Mouse (Mus musculus): ENCODE measurements around the gene Pum1. TPM values are rescaled to one million over a fixed set of nuclear protein-coding genes. Genes with fewer than 3 reads are reported as not detected.

Gene Pum1
- polyA plus RNA-seq, 1 experiment from 2014 or later = 107 TPM

DNA sequence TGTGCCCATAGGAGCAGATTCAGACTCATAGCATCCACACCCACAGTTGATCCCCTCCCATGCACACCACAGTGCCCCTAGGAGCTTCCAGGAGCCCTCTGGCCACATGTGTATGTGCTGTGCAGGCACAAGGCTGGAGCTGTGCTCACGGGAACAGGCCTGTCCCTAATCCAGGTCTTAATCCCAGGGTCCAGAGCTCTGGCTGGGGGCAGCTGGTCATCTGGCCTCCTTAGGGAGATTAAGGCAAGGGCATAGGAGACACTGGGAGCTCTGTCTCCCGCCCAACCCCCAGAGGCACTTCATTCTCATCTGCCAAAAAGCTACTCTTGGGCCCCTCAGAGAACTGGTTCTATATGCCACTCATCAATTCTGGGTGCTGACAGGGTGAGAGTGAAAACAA, 140.5 kb downstream of the Pum1 start:
- H3K36me3 ChIP-seq (ENCODE audit: control insufficient read depth, insufficient read depth, low read length) = no peaks in the 10 kb centered on the region
- H3K9me3 ChIP-seq (ENCODE audit: control insufficient read depth, low read length) = no peaks in the 10 kb centered on the region
- no peak overlapping the region for H3K4me2 ChIP-seq (ENCODE audit: low read depth)
- ATAC-seq (ENCODE audit: insufficient read depth, low FRiP score, low TSS enrichment) (no peak), DNase-seq (ENCODE audit: low spot score) (no peak)
- no peaks in the 10 kb centered on the region for H3K27me3 ChIP-seq (ENCODE audit: control insufficient read depth, insufficient read depth, low read length)
- H3K4me1 ChIP-seq (ENCODE audit: control insufficient read depth, insufficient read depth, low read length) = peaks cover 33% of the 10 kb centered on the region
- H3K9ac ChIP-seq (ENCODE audit: low read length) = peak overlapping the region; percentile 4; the same call in 1 of the 2 replicates
- H3K27ac ChIP-seq (ENCODE audit: low read depth, low read length) = 0 out of 2 replicates have a peak overlapping the region, but pooled peaks have one; percentile 27
- H3K4me3 ChIP-seq (ENCODE audit: low read depth, low read length) = no peak overlapping the region
- WGBS = 66% methylated on average over 2 of the region's 2 CpGs

- Histone ChIP-seq H3K9me3 (ENCODE audit: control insufficient read depth, low read length) (no peaks in the 10 kb centered on the region), H3K4me1 (ENCODE audit: control insufficient read depth, insufficient read depth, low read length) (peaks cover 30% of the 10 kb centered on the region), H3K4me2 (ENCODE audit: low read depth) (no peak overlapping the region), H3K36me3 (ENCODE audit: control insufficient read depth, insufficient read depth, low read length) (no peaks in the 10 kb centered on the region), H3K27me3 (ENCODE audit: control insufficient read depth, insufficient read depth, low read length) (no peaks in the 10 kb centered on the region), H3K27ac (ENCODE audit: low read depth, low read length) (peak overlapping the region; percentile 80), H3K4me3 (ENCODE audit: low read depth, low read length) (no peak overlapping the region), H3K9ac (ENCODE audit: low read length) (no peak overlapping the region)
- ATAC-seq (ENCODE audit: insufficient read depth, low FRiP score, low TSS enrichment) (no peak), DNase-seq (ENCODE audit: low spot score) (no peak)
- WGBS = 71% methylated on average over 2 of the region's 2 CpGs
Measured at GRCm38 (mm10) chr4:130804292-130804691, 141.2 kb downstream of the Pum1 start.

GRCm38 (mm10) chr4:130804771-130805361, 141.7 kb downstream of the Pum1 start:
- peak; percentile 79 for DNase-seq (ENCODE audit: low spot score)
- H3K36me3 ChIP-seq (ENCODE audit: control insufficient read depth, insufficient read depth, low read length) = no peaks in the 10 kb centered on the region
- 56% methylated on average over 7 of the region's 7 CpGs for WGBS
- H3K9me3 ChIP-seq (ENCODE audit: control insufficient read depth, low read length) = no peaks in the 10 kb centered on the region
- H3K4me2 ChIP-seq (ENCODE audit: low read depth) = no peak overlapping the region
- H3K27me3 ChIP-seq (ENCODE audit: control insufficient read depth, insufficient read depth, low read length) = no peaks in the 10 kb centered on the region
- H3K4me1 ChIP-seq (ENCODE audit: control insufficient read depth, insufficient read depth, low read length) = peaks cover 29% of the 10 kb centered on the region
- no peak overlapping the region for H3K4me3 ChIP-seq (ENCODE audit: low read depth, low read length)
- H3K9ac ChIP-seq (ENCODE audit: low read length) = no peak overlapping the region
- H3K27ac ChIP-seq (ENCODE audit: low read depth, low read length) = peak overlapping the region; percentile 80
- peak; percentile 63; the same call in 1 of the 2 replicates for ATAC-seq (ENCODE audit: insufficient read depth, low FRiP score, low TSS enrichment)

- no peaks in the 10 kb centered on the region for H3K36me3 ChIP-seq (ENCODE audit: control insufficient read depth, insufficient read depth, low read length)
- ATAC-seq (ENCODE audit: insufficient read depth, low FRiP score, low TSS enrichment) (no peak), DNase-seq (ENCODE audit: low spot score) (no peak)
- peaks cover 29% of the 10 kb centered on the region for H3K4me1 ChIP-seq (ENCODE audit: control insufficient read depth, insufficient read depth, low read length)
- no peak overlapping the region for H3K9ac ChIP-seq (ENCODE audit: low read length)
- no peaks in the 10 kb centered on the region for H3K9me3 ChIP-seq (ENCODE audit: control insufficient read depth, low read length)
- H3K4me2 ChIP-seq (ENCODE audit: low read depth) = no peak overlapping the region
- H3K4me3 ChIP-seq (ENCODE audit: low read depth, low read length) = no peak overlapping the region
- peak overlapping the region; percentile 80 for H3K27ac ChIP-seq (ENCODE audit: low read depth, low read length)
- 77% methylated on average over 7 of the region's 7 CpGs for WGBS
- H3K27me3 ChIP-seq (ENCODE audit: control insufficient read depth, insufficient read depth, low read length) = no peaks in the 10 kb centered on the region
Measured at GRCm38 (mm10) chr4:130805746-130806145, 142.6 kb downstream of the Pum1 start.

DNA sequence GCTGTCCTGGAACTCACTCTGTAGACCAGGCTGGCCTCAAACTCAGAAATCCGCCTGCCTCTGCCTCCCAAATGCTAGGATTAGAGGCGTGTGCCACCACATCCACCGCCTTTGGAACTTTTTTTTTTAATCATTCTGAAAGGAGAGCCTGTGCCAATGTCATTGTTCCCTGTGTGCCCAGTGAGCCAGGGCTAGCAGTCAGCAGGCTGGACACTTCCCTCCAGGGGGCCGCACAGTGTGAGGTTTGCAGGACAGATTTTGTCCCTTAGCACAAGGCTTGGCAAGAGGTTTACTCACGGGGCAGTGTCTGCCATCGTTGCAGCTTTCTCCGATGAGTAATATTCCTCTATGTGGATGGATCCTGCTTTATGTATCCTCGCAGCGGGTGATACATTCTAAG, 143.6 kb downstream of the Pum1 start:
- Histone ChIP-seq H3K4me3 (ENCODE audit: low read depth, low read length) (no peak overlapping the region), H3K27me3 (ENCODE audit: control insufficient read depth, insufficient read depth, low read length) (no peaks in the 10 kb centered on the region), H3K4me2 (ENCODE audit: low read depth) (no peak overlapping the region), H3K27ac (ENCODE audit: low read depth, low read length) (no peak overlapping the region), H3K9ac (ENCODE audit: low read length) (no peak overlapping the region), H3K4me1 (ENCODE audit: control insufficient read depth, insufficient read depth, low read length) (peaks cover 34% of the 10 kb centered on the region), H3K9me3 (ENCODE audit: control insufficient read depth, low read length) (no peaks in the 10 kb centered on the region), H3K36me3 (ENCODE audit: control insufficient read depth, insufficient read depth, low read length) (no peaks in the 10 kb centered on the region)
- ATAC-seq (ENCODE audit: insufficient read depth, low FRiP score, low TSS enrichment) (no peak), DNase-seq (ENCODE audit: low spot score) (no peak)
- 93% methylated on average over 9 of the region's 9 CpGs for WGBS

- peaks cover 28% of the 10 kb centered on the region for H3K4me1 ChIP-seq (ENCODE audit: control insufficient read depth, insufficient read depth, low read length)
- H3K4me3 ChIP-seq (ENCODE audit: low read depth, low read length) = no peak overlapping the region
- H3K9me3 ChIP-seq (ENCODE audit: control insufficient read depth, low read length) = no peaks in the 10 kb centered on the region
- DNase-seq (ENCODE audit: low spot score) (no peak), ATAC-seq (ENCODE audit: insufficient read depth, low FRiP score, low TSS enrichment) (no peak)
- no peak overlapping the region for H3K9ac ChIP-seq (ENCODE audit: low read length)
- 40% methylated on average over 5 of the region's 5 CpGs for WGBS
- no peak overlapping the region for H3K4me2 ChIP-seq (ENCODE audit: low read depth)
- H3K36me3 ChIP-seq (ENCODE audit: control insufficient read depth, insufficient read depth, low read length) = no peaks in the 10 kb centered on the region
- 0 out of 2 replicates have a peak overlapping the region, but pooled peaks have one; percentile 1 for H3K27ac ChIP-seq (ENCODE audit: low read depth, low read length)
- no peaks in the 10 kb centered on the region for H3K27me3 ChIP-seq (ENCODE audit: control insufficient read depth, insufficient read depth, low read length)
Measured at GRCm38 (mm10) chr4:130809784-130810183, 146.7 kb downstream of the Pum1 start.

GRCm38 (mm10) chr4:130810845-130811244, 147.7 kb downstream of the Pum1 start:
- H3K9me3 ChIP-seq (ENCODE audit: control insufficient read depth, low read length) = no peaks in the 10 kb centered on the region
- WGBS = 29% methylated on average over 2 of the region's 3 CpGs
- H3K36me3 ChIP-seq (ENCODE audit: control insufficient read depth, insufficient read depth, low read length) = no peaks in the 10 kb centered on the region
- peaks cover 22% of the 10 kb centered on the region for H3K4me1 ChIP-seq (ENCODE audit: control insufficient read depth, insufficient read depth, low read length)
- DNase-seq (ENCODE audit: low spot score) = peak; percentile 32
- H3K9ac ChIP-seq (ENCODE audit: low read length) = no peak overlapping the region; the same call in 1 of the 2 replicates
- no peaks in the 10 kb centered on the region for H3K27me3 ChIP-seq (ENCODE audit: control insufficient read depth, insufficient read depth, low read length)
- no peak overlapping the region for H3K4me3 ChIP-seq (ENCODE audit: low read depth, low read length)
- no peak overlapping the region for H3K4me2 ChIP-seq (ENCODE audit: low read depth)
- H3K27ac ChIP-seq (ENCODE audit: low read depth, low read length) = no peak overlapping the region
- no peak for ATAC-seq (ENCODE audit: insufficient read depth, low FRiP score, low TSS enrichment)

DNA sequence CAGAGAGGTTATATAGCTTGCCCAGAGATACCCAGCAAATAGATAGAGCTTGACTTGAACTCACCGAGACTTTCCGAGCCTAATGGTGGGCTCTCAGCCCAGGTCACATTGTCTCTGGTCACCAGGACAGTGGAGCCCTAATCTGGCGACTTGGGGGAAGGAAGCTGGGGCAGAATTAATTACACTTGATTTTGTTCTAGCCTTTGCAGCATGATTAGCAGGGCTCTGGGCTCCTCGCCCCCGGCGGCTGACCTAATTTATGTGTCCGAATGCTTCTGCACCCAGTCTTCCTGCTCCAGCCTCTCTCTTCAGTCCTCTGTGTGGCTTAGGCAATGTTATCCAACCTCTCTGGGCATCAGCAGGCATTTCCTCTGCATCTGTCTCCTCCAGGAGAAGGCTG, 148.3 kb downstream of the Pum1 start:
- Histone ChIP-seq H3K4me1 (ENCODE audit: control insufficient read depth, insufficient read depth, low read length) (peaks cover 20% of the 10 kb centered on the region), H3K36me3 (ENCODE audit: control insufficient read depth, insufficient read depth, low read length) (no peaks in the 10 kb centered on the region), H3K27me3 (ENCODE audit: control insufficient read depth, insufficient read depth, low read length) (no peaks in the 10 kb centered on the region), H3K4me2 (ENCODE audit: low read depth) (no peak overlapping the region), H3K9ac (ENCODE audit: low read length) (no peak overlapping the region; the same call in 1 of the 2 replicates), H3K4me3 (ENCODE audit: low read depth, low read length) (no peak overlapping the region), H3K27ac (ENCODE audit: low read depth, low read length) (no peak overlapping the region), H3K9me3 (ENCODE audit: control insufficient read depth, low read length) (no peaks in the 10 kb centered on the region)
- 59% methylated on average over 7 of the region's 7 CpGs for WGBS
- ATAC-seq (ENCODE audit: insufficient read depth, low FRiP score, low TSS enrichment) (no peak), DNase-seq (ENCODE audit: low spot score) (no peak)

DNA sequence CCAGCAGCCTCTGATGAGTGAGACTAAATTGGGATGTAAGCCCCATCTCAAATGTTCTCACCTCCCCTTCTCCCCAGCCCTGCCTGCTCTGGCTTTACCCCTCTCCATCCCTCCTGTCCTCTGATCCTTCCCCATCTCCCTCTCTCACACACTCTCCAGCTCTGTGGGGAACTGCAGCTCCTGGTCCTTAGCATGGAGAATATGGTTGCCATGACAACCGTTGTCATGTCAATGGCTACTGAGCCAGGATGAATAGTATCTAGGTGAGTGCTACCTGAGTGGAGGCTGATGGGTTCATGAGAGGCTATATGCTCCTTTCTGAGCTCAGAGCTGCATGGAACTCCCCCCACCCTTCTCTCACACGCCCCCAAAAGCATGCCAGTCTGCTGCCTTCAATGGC, 150.8 kb downstream of the Pum1 start:
- H3K4me2 ChIP-seq (ENCODE audit: low read depth) = no peak overlapping the region
- H3K9ac ChIP-seq (ENCODE audit: low read length) = no peak overlapping the region
- no peaks in the 10 kb centered on the region for H3K9me3 ChIP-seq (ENCODE audit: control insufficient read depth, low read length)
- H3K27me3 ChIP-seq (ENCODE audit: control insufficient read depth, insufficient read depth, low read length) = no peaks in the 10 kb centered on the region
- H3K27ac ChIP-seq (ENCODE audit: low read depth, low read length) = peak overlapping the region; percentile 62; the same call in 1 of the 2 replicates
- peak; percentile 51; the same call in 1 of the 2 replicates for ATAC-seq (ENCODE audit: insufficient read depth, low FRiP score, low TSS enrichment)
- H3K4me1 ChIP-seq (ENCODE audit: control insufficient read depth, insufficient read depth, low read length) = peaks cover 20% of the 10 kb centered on the region
- H3K36me3 ChIP-seq (ENCODE audit: control insufficient read depth, insufficient read depth, low read length) = peaks cover under 1% of the 10 kb centered on the region; the same call in 1 of the 2 replicates
- DNase-seq (ENCODE audit: low spot score) = peak; percentile 47
- H3K4me3 ChIP-seq (ENCODE audit: low read depth, low read length) = no peak overlapping the region
- WGBS = 48% methylated on average over 2 of the region's 2 CpGs

Measured in neural tube, embryonic 11.5 days (tissue).